Mouse (Mus musculus) regulatory T cell (primary cell): ENCODE measurements around the gene Gm37240.

ENCODE experiments used
- in situ Hi-C: fragments of 300-600 bp; cut with MboI, MseI; formaldehyde crosslinking; loops from one replicate; pipeline ENCODE4 v1.15.1; 2025; ENCODE audit warnings: high pct_unique_total_duplicates

Gene Gm37240

DNA sequence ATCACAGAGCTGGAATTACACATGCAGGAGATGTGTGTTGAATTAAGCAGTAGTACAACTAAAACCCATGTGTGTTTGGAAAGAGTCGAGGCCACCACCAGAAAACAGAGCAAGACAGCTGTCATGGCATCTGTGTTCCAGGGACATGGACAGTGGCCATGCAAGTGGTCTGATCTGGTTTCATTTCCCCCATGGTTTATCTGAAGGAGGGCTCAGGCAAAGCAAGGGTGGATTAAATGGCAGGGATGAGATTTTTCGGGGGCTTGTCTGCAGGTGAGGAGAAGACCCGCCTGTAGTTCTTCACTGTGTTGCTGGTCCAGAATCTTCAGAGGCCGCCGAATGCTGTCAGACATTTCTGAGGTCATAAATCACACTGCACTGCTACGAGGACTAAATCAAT, 539.3 kb downstream of the Gm37240 start:
- in situ Hi-C loops, result no loop called here

DNA sequence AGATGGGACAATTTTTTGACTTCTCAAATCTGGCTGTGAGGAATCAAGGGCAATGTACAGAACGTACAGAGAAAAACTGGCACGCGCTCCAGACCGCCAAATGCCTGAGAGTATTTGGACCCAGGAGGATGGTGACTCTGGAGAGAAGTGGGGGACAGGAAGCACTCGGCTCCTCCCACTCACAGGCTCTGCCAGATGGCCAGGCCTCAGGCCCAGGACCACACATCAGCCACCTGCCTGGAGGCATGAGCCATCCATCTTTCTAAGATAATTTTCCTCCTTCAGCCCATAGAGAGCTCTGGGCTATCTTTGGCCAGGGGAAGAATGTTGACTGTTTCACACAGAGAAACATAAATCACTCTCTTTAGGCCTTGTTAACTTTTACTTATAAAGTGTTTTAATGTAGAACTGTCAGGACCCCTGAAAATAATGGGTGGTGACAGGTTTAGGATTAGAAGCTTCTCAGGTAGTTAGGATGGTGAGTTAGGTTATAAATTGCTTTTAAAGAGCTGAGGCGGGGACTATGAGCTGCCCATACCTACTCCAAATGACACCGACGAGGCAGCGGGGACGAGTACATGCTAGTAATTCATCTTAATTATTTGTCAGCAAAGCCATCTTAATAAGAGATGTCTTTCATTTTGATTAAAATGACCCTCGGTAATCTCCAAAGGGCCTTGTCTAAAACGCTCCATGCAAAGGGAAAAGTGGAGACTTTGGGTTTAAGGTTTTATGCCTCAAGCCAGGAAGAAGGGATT, 546.0 kb downstream of the Gm37240 start:
- in situ Hi-C loops, result no loop called here

DNA sequence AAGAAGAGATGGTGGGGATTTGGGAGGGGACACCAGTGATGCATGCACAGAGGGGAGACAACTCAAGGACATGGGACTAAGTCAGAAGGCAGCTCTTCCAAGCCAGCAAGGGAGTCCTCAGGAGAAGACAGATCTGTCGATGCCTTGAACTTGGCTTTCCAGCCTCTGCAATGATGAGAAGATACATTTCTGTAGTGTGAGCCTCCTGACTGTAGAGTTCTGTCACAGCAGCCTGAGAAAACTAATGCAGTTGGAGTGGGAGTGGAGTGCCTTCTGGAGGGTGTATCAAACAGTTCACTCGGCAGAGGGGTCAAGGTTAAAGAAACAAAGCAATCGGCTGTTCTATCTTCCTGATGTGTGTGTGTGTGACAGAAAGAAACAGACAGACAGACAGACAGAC, 546.8 kb downstream of the Gm37240 start:
- in situ Hi-C loops, result no loop called here

- in situ Hi-C loops, result no loop called here
These were observed 547.4 kb downstream of the Gm37240 start for GRCm38 (mm10) chr3:85339926-85340325.

GRCm38 (mm10) chr3:85339269-85339820, 548.0 kb downstream of the Gm37240 start:
- in situ Hi-C loops, result no loop called here

DNA sequence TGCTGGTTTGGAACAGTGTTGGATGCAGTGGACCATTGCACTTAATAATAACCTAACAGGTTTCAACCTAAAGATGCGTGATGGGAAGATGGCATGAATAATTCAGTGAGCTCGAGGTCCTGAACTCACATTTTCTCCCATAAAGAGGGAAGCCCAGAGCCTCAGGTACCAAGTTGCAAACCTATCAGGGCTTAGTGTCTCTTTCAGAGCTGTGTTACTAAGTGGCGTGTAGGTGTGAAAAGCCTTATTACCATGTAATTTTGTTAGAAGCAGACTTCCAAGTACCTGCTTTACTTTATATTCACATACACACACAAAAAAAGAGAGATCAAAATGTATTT, 548.6 kb downstream of the Gm37240 start:
- in situ Hi-C loops, result no loop called here

- in situ Hi-C loops, result no loop called here
These were observed 549.2 kb downstream of the Gm37240 start for GRCm38 (mm10) chr3:85337881-85338754.

GRCm38 (mm10) chr3:85335517-85335916, 551.8 kb downstream of the Gm37240 start:
- in situ Hi-C loops, result no loop called here

GRCm38 (mm10) chr3:85332276-85332675, 555.0 kb downstream of the Gm37240 start:
- in situ Hi-C loops, result no loop called here

- in situ Hi-C loops, result no loop called here
These were observed 569.1 kb downstream of the Gm37240 start for GRCm38 (mm10) chr3:85318256-85318655.

GRCm38 (mm10) chr3:85317306-85317705, 570.0 kb downstream of the Gm37240 start:
- in situ Hi-C loops, result no loop called here

- in situ Hi-C loops, result no loop called here
These were observed 572.4 kb downstream of the Gm37240 start for GRCm38 (mm10) chr3:85314961-85315360.

GRCm38 (mm10) chr3:85313646-85314255, 573.6 kb downstream of the Gm37240 start:
- in situ Hi-C loops, result no loop called here

DNA sequence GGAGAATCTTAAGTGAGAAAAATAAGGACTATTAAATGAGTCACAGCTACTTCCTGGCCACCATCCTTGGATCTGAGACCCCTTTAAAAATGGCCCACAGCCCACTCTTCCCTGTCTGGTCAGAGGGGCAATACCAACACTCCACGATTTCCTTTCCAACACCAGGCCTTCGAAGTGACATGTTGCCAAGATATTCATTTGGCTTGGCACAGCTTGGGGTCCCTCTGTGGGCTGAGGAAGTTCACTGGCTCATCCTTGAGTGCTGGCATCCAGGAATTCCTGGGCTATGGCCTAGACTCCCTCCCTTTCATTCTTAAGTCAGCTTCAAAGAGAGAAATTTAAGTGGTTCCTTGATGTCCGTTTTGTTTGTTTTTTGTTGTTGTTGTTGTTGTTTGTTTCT, 576.1 kb downstream of the Gm37240 start:
- in situ Hi-C loops, result no loop called here

GRCm38 (mm10) chr3:85310401-85310989, 576.8 kb downstream of the Gm37240 start:
- in situ Hi-C loops, result no loop called here

DNA sequence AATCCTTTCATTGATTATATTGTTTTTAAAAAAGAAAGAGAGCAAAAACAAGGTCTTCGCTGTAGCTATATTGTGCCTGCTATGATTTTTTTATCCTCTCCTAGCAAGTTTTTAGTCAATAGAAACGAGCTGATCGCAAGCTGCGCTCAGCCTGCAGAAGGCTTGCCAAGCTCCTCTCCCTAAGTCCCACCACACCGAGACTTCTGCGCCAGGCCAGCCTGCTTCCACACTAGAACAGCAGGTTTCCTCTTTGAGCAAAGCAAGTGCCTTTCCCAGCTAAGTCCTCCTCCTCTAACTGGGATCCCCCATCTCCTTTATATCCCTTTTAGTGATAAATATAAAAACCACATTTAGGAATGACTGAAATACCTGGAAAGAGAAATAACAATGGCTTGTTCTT, 578.1 kb downstream of the Gm37240 start:
- in situ Hi-C loops, result no loop called here

GRCm38 (mm10) chr3:85308706-85309105, 578.6 kb downstream of the Gm37240 start:
- in situ Hi-C loops, result no loop called here

GRCm38 (mm10) chr3:85301851-85302250, 585.5 kb downstream of the Gm37240 start:
- in situ Hi-C loops, result no loop called here

GRCm38 (mm10) chr3:85301336-85301735, 586.0 kb downstream of the Gm37240 start:
- in situ Hi-C loops, result no loop called here

DNA sequence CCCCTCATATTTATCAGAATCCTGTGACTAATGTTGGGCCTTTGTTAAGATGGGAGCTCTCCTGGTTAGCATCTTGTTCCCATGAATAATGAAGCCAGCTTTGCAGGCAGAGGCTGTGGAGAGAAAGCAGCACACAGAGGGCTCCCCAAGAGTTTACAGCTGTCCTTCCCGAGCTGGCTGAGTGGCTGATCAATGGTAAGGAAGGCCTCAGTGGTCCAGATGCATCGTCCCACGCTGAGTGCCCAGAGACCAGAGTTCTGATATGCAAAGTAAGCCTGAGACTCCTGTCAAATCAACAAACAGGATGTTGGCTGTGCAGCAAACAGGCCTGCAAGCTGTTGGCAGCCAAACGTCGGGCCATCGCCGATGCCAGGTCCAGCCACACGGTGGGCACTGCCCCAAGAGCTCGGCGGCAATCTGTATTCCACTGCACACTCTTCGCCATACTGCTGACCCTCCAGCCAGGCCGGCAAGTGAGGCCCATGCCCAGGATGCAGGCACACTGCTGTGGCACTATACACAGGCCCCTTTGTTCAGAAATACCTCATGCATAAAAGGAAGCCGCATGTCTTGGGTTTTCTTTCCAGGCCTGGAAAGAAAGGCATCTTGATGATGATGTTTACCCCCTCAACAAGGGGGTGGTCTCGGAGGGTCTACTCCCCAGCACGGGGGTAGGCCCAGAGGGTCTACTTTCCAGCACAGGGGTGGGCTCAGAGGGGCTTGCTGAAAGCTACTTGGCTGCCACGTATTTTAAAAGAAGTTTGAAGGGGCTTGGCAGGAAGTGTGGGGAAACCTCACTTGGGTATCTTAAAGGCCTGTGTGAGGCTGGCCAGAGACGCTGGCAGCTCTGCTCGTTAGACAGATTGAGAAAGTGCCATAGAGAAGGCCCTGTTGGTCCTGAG, 587.4 kb downstream of the Gm37240 start:
- in situ Hi-C loops, result no loop called here

DNA sequence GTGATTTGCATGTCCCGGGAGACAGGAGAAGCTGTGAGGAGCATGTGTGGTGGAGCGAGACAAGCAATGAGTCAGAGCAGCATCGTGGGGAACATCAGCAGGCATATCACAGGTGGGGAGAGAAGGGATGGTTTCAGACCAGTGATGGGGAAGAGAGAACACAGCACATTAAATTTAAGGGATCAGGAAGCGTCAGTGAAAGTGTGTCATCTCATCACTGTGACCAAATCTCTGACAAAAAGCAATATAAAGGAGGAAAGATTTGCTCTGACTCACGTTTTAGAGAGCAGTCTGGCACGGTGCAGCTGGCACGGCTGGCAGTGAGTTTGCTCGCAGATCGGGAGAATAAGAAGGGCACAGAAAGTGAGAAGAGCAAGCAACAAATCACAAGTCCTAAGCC, 592.1 kb downstream of the Gm37240 start:
- in situ Hi-C loops, result no loop called here
